Mouse (Mus musculus): ENCODE measurements around the gene Lmbr1l. TPM values are rescaled to one million over a fixed set of nuclear protein-coding genes. Genes with fewer than 3 reads are reported as not detected.
"Not testable (repeated sequence)": the region's sequence is repeated elsewhere in the genome, so short reads cannot be mapped to it uniquely, and the experiment has no call there.

Gene Lmbr1l
- total RNA-seq, 2 experiments from 2014 or later: 11.5 to 13.4 TPM

- intact Hi-C loops (cut with DNase I): no loop called here
- no peak for DNase-seq (ENCODE audit: low spot score)
These were observed 23.5 kb upstream of the Lmbr1l start for GRCm38 (mm10) chr15:98941539-98941938.

- intact Hi-C loops (cut with DNase I): no loop called here
- no peak for DNase-seq (ENCODE audit: low spot score)
These were observed 22.8 kb upstream of the Lmbr1l start for GRCm38 (mm10) chr15:98940816-98941215.

- peak; percentile 91 for DNase-seq (ENCODE audit: low spot score)
- intact Hi-C loops (cut with DNase I): loop anchor here (2.0 kb wide), 1 partner anchor 18 kb away; the partner anchor contains the start of genes Gm49450 and Tuba1a
These were observed 16.3 kb upstream of the Lmbr1l start, which contains the start of gene Tuba1b for GRCm38 (mm10) chr15:98934217-98934839. Tuba1b (minus strand) TSS chr15:98934565.

- intact Hi-C loops (cut with DNase I): loop anchor here (2.0 kb wide), 1 partner anchor 19 kb away; the partner anchor contains the start of genes Gm49450 and Tuba1a
- peak; percentile 90 for DNase-seq (ENCODE audit: low spot score)
These were observed 15.8 kb upstream of the Lmbr1l start for GRCm38 (mm10) chr15:98933833-98934216.

- DNase-seq (ENCODE audit: low spot score); intact Hi-C loops (cut with DNase I): not testable (repeated sequence)
These were observed 15.1 kb upstream of the Lmbr1l start for GRCm38 (mm10) chr15:98933004-98933671.

GRCm38 (mm10) chr15:98930998-98931397 is 13.0 kb upstream of the Lmbr1l start:
- intact Hi-C loops (cut with DNase I): no loop called here
- no peak for DNase-seq (ENCODE audit: low spot score)

GRCm38 (mm10) chr15:98930017-98930734 is 12.1 kb upstream of the Lmbr1l start:
- intact Hi-C loops (cut with DNase I): no loop called here
- no peak for DNase-seq (ENCODE audit: low spot score)

GRCm38 (mm10) chr15:98928598-98929240 is 10.7 kb upstream of the Lmbr1l start:
- intact Hi-C loops (cut with DNase I): loop anchor here (1.0 to 2.0 kb wide), 2 partner anchors 36 to 51 kb away; no protein-coding TSS in a partner anchor
- peak; percentile 42 for DNase-seq (ENCODE audit: low spot score)

- intact Hi-C loops (cut with DNase I): no loop called here
- no peak for DNase-seq (ENCODE audit: low spot score)
These were observed 9.5 kb upstream of the Lmbr1l start for GRCm38 (mm10) chr15:98927566-98927965.

- DNase-seq (ENCODE audit: low spot score): no peak
- intact Hi-C loops (cut with DNase I): no loop called here
These were observed 6.7 kb upstream of the Lmbr1l start for GRCm38 (mm10) chr15:98924682-98925081.

GRCm38 (mm10) chr15:98923031-98923537 is 5.1 kb upstream of the Lmbr1l start:
- no peak for DNase-seq (ENCODE audit: low spot score)
- intact Hi-C loops (cut with DNase I): no loop called here

GRCm38 (mm10) chr15:98922581-98922980 is 4.5 kb upstream of the Lmbr1l start:
- intact Hi-C loops (cut with DNase I): no loop called here
- DNase-seq (ENCODE audit: low spot score): no peak

- DNase-seq (ENCODE audit: low spot score): no peak
- intact Hi-C loops (cut with DNase I): no loop called here
These were observed 3.5 kb upstream of the Lmbr1l start for GRCm38 (mm10) chr15:98921510-98921909.

GRCm38 (mm10) chr15:98918499-98918895 is 466 bp upstream of the Lmbr1l start:
- intact Hi-C loops (cut with DNase I): loop anchor here (5.0 kb wide), 1 partner anchor 36 kb away; no protein-coding TSS in a partner anchor
- not testable (repeated sequence) for DNase-seq (ENCODE audit: low spot score)

- intact Hi-C loops (cut with DNase I): loop anchor here (5.0 kb wide), 1 partner anchor 35 kb away; no protein-coding TSS in a partner anchor
These were observed 940 bp downstream of the Lmbr1l start for GRCm38 (mm10) chr15:98917091-98917490.

GRCm38 (mm10) chr15:98916016-98916415 is 2.0 kb downstream of the Lmbr1l start:
- DNase-seq (ENCODE audit: low spot score): no peak
- intact Hi-C loops (cut with DNase I): loop anchor here (5.0 kb wide), 1 partner anchor 34 kb away; no protein-coding TSS in a partner anchor

More at GRCm38 (mm10) chr15:98917091-98917490, 940 bp downstream of the Lmbr1l start:
- DNase-seq (ENCODE audit: low spot score): no peak

GRCm38 (mm10) chr15:98914903-98915302 is 3.1 kb downstream of the Lmbr1l start:
- intact Hi-C loops (cut with DNase I): loop anchor here (5.0 kb wide), 1 partner anchor 33 kb away; no protein-coding TSS in a partner anchor
- DNase-seq (ENCODE audit: low spot score): no peak

GRCm38 (mm10) chr15:98904692-98905091 is 13.3 kb downstream of the Lmbr1l start:
- DNase-seq (ENCODE audit: low spot score): no peak
- intact Hi-C loops (cut with DNase I): no loop called here

- intact Hi-C loops (cut with DNase I): no loop called here
- DNase-seq (ENCODE audit: low spot score): no peak
These were observed 15.4 kb downstream of the Lmbr1l start for GRCm38 (mm10) chr15:98902600-98902999.

GRCm38 (mm10) chr15:98901530-98901929 is 16.5 kb downstream of the Lmbr1l start:
- no peak for DNase-seq (ENCODE audit: low spot score)
- intact Hi-C loops (cut with DNase I): no loop called here
